Mouse (Mus musculus) small intestine, adult 2 months (tissue): ENCODE measurements around the gene Acot11. TPM values are rescaled to one million over a fixed set of nuclear protein-coding genes. Genes with fewer than 3 reads are reported as not detected.
"Not testable (repeated sequence)": the region's sequence is repeated elsewhere in the genome, so short reads cannot be mapped to it uniquely, and the experiment has no call there.

ENCODE experiments used
- H3K27ac ChIP-seq: fragments of 200-500 bp; 2 replicates; pipeline ENCODE4 v1.5.1; 2012; ENCODE audit warnings: low read depth, low read length, control low read depth, inconsistent platforms; ENCODE audit not compliant: insufficient read depth
- H3K27me3 ChIP-seq: fragments of 200-500 bp; 2 replicates; pipeline ENCODE4 v1.6.1; 2012; ENCODE audit warnings: mild to moderate bottlenecking, moderate library complexity, low read length, inconsistent platforms; ENCODE audit not compliant: control insufficient read depth, insufficient read depth
- H3K36me3 ChIP-seq: fragments of 200-500 bp; 2 replicates; pipeline ENCODE4 v1.6.1; 2012; ENCODE audit warnings: mild to moderate bottlenecking, low read length, control low read depth, inconsistent platforms; ENCODE audit not compliant: control insufficient read depth, insufficient read depth
- H3K4me1 ChIP-seq: fragments of 200-500 bp; 2 replicates; pipeline ENCODE4 v1.6.1; 2012; ENCODE audit warnings: low read length, inconsistent platforms, mixed read lengths; ENCODE audit not compliant: control insufficient read depth, insufficient read depth, insufficient read length
- H3K4me3 ChIP-seq: fragments of 200-500 bp; 2 replicates; pipeline ENCODE4 v1.5.1; 2012; ENCODE audit warnings: low read depth, mild to moderate bottlenecking, control low read depth, inconsistent platforms, low read length, moderate library complexity
- CTCF ChIP-seq: fragments of 200-500 bp; IDR thresholded peaks from 2 replicates; pipeline ENCODE4 v1.5.1; 2012; ENCODE audit warnings: low read depth, mild to moderate bottlenecking, control low read depth, inconsistent platforms, low read length, moderate library complexity, mixed read lengths; ENCODE audit not compliant: insufficient replicate concordance, insufficient read length; ENCODE audit errors: extremely low read depth
- POLR2A ChIP-seq: fragments of 200-500 bp; IDR thresholded peaks from 2 replicates; pipeline ENCODE4 v1.6.1; 2012; ENCODE audit warnings: low read depth, mild to moderate bottlenecking, control low read depth, inconsistent platforms, low read length, moderate library complexity
- WGBS: fragments of 180-500 bp; shearing (Covaris S2); methylation state at CpG from one replicate; pipeline ENCODE4 v1.1.7; 2018; 5-methylcytosine and 5-hydroxymethylcytosine counted together
- polyA plus RNA-seq: library from polyadenylated mRNA; depleted of rRNA; stranded (reverse); fragments of >200 nt; gene quantifications from 2 replicates; pipeline ENCODE4 v1.2.3, GENCODE M21; 2012

Acot11 gene
- polyA plus RNA-seq, 1 experiment: 24.9 TPM

- no peak for TF ChIP-seq POLR2A
- TF ChIP-seq CTCF: no peak
- Histone ChIP-seq H3K27me3 (no peaks in the 10 kb centered on the region), H3K4me3 (no peak overlapping the region), H3K36me3 (peaks cover 8% of the 10 kb centered on the region), H3K27ac (peak overlapping the region; percentile 91), H3K4me1 (peaks cover 29% of the 10 kb centered on the region)
These were observed 12.5 kb downstream of the Acot11 start for GRCm38 (mm10) chr4:106792276-106792675.

GRCm38 (mm10) chr4:106790938-106791337 lies 13.9 kb downstream of the Acot11 start:
- Histone ChIP-seq H3K27me3 (no peaks in the 10 kb centered on the region), H3K4me3 (no peak overlapping the region), H3K36me3 (peaks cover 9% of the 10 kb centered on the region), H3K27ac (peak overlapping the region; percentile 91), H3K4me1 (peaks cover 29% of the 10 kb centered on the region)
- WGBS: 36% methylated on average over 1 of the region's 1 CpGs
- TF ChIP-seq CTCF (no peak), POLR2A (no peak)

- H3K36me3 ChIP-seq, H3K4me3 ChIP-seq, H3K27ac ChIP-seq, H3K27me3 ChIP-seq: not testable (repeated sequence)
- peaks cover 29% of the 10 kb centered on the region for H3K4me1 ChIP-seq
- 89% methylated on average over 5 of the region's 5 CpGs for WGBS
These were observed 14.6 kb downstream of the Acot11 start for GRCm38 (mm10) chr4:106790218-106790617.

- WGBS: 64% methylated on average over 9 of the region's 9 CpGs
These were observed 15.1 kb downstream of the Acot11 start for GRCm38 (mm10) chr4:106789705-106790104.

GRCm38 (mm10) chr4:106788627-106789026 lies 16.2 kb downstream of the Acot11 start:
- Histone ChIP-seq H3K27ac (no peak overlapping the region), H3K27me3 (no peaks in the 10 kb centered on the region), H3K36me3 (peaks cover 15% of the 10 kb centered on the region), H3K4me1 (peaks cover 29% of the 10 kb centered on the region), H3K4me3 (no peak overlapping the region)
- 65% methylated on average over 11 of the region's 11 CpGs for WGBS
- no peak for TF ChIP-seq POLR2A
- no peak for TF ChIP-seq CTCF

More at GRCm38 (mm10) chr4:106789705-106790104, 15.1 kb downstream of the Acot11 start:
- no peak overlapping the region for H3K4me3 ChIP-seq
- no peak overlapping the region for H3K27ac ChIP-seq
- TF ChIP-seq CTCF: no peak
- no peak for TF ChIP-seq POLR2A
- no peaks in the 10 kb centered on the region for H3K27me3 ChIP-seq
- H3K4me1 ChIP-seq: peaks cover 29% of the 10 kb centered on the region
- peaks cover 9% of the 10 kb centered on the region for H3K36me3 ChIP-seq

- peaks cover 18% of the 10 kb centered on the region for H3K36me3 ChIP-seq
- no peak overlapping the region for H3K4me3 ChIP-seq
- 86% methylated on average over 7 of the region's 7 CpGs for WGBS
- peaks cover 22% of the 10 kb centered on the region for H3K4me1 ChIP-seq
- peak overlapping the region; percentile 24; the same call in 1 of the 2 replicates for H3K27ac ChIP-seq
- TF ChIP-seq CTCF (no peak), POLR2A (no peak)
- H3K27me3 ChIP-seq: no peaks in the 10 kb centered on the region
These were observed 17.0 kb downstream of the Acot11 start for GRCm38 (mm10) chr4:106787830-106788229.

- 84% methylated on average over 3 of the region's 5 CpGs for WGBS
- TF ChIP-seq POLR2A (no peak), CTCF (no peak)
- H3K36me3 ChIP-seq: peaks cover 20% of the 10 kb centered on the region
- H3K4me3 ChIP-seq: no peak overlapping the region
- no peaks in the 10 kb centered on the region for H3K27me3 ChIP-seq
- no peak overlapping the region for H3K27ac ChIP-seq
- peaks cover 7% of the 10 kb centered on the region for H3K4me1 ChIP-seq
These were observed 18.9 kb downstream of the Acot11 start for GRCm38 (mm10) chr4:106785753-106786540.
